Mouse (Mus musculus) ES-Bruce4 (cell line): ENCODE measurements at regions not wholly inside any gene's neighbourhood (a gene's known extent, or its start where the extent isn't known, plus 50 kb on each side); places are given as distances from the start of the nearest gene placed in this dataset.

Experiments
- H3K27ac ChIP-seq: 2 replicates; pipeline ENCODE4 v1.5.1; 2012; ENCODE audit warnings: low read length, inconsistent platforms; ENCODE audit not compliant: insufficient read depth
- H3K27me3 ChIP-seq: 2 replicates; pipeline ENCODE4 v1.6.1; 2012; ENCODE audit warnings: mild to moderate bottlenecking, low read length, inconsistent platforms; ENCODE audit not compliant: control insufficient read depth, poor library complexity, insufficient read depth, severe bottlenecking
- H3K36me3 ChIP-seq: 2 replicates; pipeline ENCODE4 v1.6.1; 2012; ENCODE audit warnings: inconsistent platforms, mild to moderate bottlenecking, low read length, moderate library complexity; ENCODE audit not compliant: control insufficient read depth, poor library complexity, insufficient read depth, severe bottlenecking
- H3K4me1 ChIP-seq: one replicate; pipeline ENCODE4 v1.8.1; 2011; ENCODE audit warnings: low read length; ENCODE audit not compliant: control insufficient read depth, insufficient read depth
- H3K4me3 ChIP-seq: 2 replicates; pipeline ENCODE4 v1.5.1; 2011; ENCODE audit warnings: low read depth, mild to moderate bottlenecking, low read length
- H3K9ac ChIP-seq: 2 replicates; pipeline ENCODE4 v1.6.1; 2012; ENCODE audit warnings: low read depth, mild to moderate bottlenecking, inconsistent platforms; ENCODE audit not compliant: poor library complexity, severe bottlenecking
- H3K9me3 ChIP-seq: replicated peaks from 2 replicates; pipeline ENCODE4 v1.6.1; 2012; ENCODE audit warnings: mild to moderate bottlenecking, low read length, inconsistent platforms; ENCODE audit not compliant: control insufficient read depth, poor library complexity, insufficient read depth, severe bottlenecking
- CTCF ChIP-seq: IDR thresholded peaks from one replicate; pipeline ENCODE4 v1.8.1; 2011; ENCODE audit warnings: low read depth, low read length
- EP300 ChIP-seq: IDR thresholded peaks from 2 replicates; pipeline ENCODE4 v1.6.1; 2011; ENCODE audit warnings: low read depth, low read length; ENCODE audit not compliant: insufficient read depth
- POLR2A ChIP-seq: IDR thresholded peaks from one replicate; pipeline ENCODE4 v1.8.1; 2011; ENCODE audit warnings: low read length; ENCODE audit not compliant: insufficient read depth

DNA sequence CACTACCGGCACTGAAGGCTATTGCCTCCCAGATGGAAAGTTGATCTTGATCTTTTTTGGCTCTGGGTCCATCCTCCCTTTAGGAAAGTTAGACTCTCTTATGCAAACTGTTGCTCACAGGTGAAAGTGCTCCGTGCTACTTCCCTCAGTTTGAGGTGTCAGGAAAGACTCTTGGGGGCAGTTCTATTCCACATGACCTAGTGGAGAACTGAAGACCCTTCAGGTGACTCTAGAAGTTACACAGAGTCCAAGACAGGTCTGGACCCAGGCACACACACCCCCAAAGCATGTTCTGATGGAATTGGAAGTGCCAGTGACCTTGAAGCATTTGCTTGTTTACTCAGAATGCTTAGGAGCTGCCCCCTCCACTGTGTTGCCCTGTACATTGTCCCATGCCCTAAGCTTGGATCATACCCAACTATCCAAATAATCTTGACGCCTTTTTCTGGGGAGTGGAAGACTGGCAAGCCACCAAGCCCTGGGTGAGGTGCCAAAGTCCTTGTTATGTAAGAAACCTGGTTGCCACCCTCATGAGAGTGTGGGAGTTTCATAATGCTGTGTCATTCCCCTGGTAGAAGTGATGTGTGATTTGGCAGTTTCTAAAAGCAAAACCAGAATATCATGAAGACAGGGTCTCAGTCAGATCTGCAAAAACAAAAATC is 51.1 kb upstream of the Nampt start:
- TF ChIP-seq POLR2A = no peak
- TF ChIP-seq EP300 = no peak
- no peak for TF ChIP-seq CTCF
- H3K36me3 ChIP-seq = no peaks in the 10 kb centered on the region
- H3K27me3 ChIP-seq = no peaks in the 10 kb centered on the region; the same call in 1 of the 2 replicates
- H3K4me1 ChIP-seq = no peaks in the 10 kb centered on the region
- H3K4me3 ChIP-seq = no peak overlapping the region
- H3K27ac ChIP-seq = no peak overlapping the region
- H3K9ac ChIP-seq = no peak overlapping the region
- no peaks in the 10 kb centered on the region for H3K9me3 ChIP-seq

GRCm38 (mm10) chr12:32768744-32769535 is 50.4 kb upstream of the Nampt start:
- no peaks in the 10 kb centered on the region for H3K36me3 ChIP-seq
- TF ChIP-seq CTCF (no peak), POLR2A (no peak), EP300 (no peak)
- no peaks in the 10 kb centered on the region; the same call in 1 of the 2 replicates for H3K27me3 ChIP-seq
- H3K27ac ChIP-seq = no peak overlapping the region
- no peak overlapping the region for H3K4me3 ChIP-seq
- H3K9ac ChIP-seq = no peak overlapping the region
- no peaks in the 10 kb centered on the region for H3K4me1 ChIP-seq
- H3K9me3 ChIP-seq = no peaks in the 10 kb centered on the region
